Mouse (Mus musculus) erythroblast, embryonic 14.5 days (primary cell): ENCODE measurements around the gene Stxbp4.

ENCODE experiments used
- GATA1 ChIP-seq: IDR thresholded peaks from 2 replicates; pipeline ENCODE4 v1.6.1; 2012; ENCODE audit warnings: low read length, inconsistent platforms, mixed read lengths
- TAL1 ChIP-seq: IDR thresholded peaks from 3 replicates; pipeline ENCODE4 v1.6.1; 2012; ENCODE audit warnings: low read length, inconsistent platforms, mixed read lengths

- TF ChIP-seq GATA1 (no peak), TAL1 (no peak)
These were observed 99.1 kb downstream of the Stxbp4 start for GRCm38 (mm10) chr11:90538636-90539263.
